Mouse (Mus musculus): ENCODE measurements around the gene Pole. TPM values are rescaled to one million over a fixed set of nuclear protein-coding genes. Genes with fewer than 3 reads are reported as not detected.

The Pole gene
- total RNA-seq (2021) = 1 to 10 TPM; 4.8 to 7.6 TPM
- long read RNA-seq = 0 reads

DNA sequence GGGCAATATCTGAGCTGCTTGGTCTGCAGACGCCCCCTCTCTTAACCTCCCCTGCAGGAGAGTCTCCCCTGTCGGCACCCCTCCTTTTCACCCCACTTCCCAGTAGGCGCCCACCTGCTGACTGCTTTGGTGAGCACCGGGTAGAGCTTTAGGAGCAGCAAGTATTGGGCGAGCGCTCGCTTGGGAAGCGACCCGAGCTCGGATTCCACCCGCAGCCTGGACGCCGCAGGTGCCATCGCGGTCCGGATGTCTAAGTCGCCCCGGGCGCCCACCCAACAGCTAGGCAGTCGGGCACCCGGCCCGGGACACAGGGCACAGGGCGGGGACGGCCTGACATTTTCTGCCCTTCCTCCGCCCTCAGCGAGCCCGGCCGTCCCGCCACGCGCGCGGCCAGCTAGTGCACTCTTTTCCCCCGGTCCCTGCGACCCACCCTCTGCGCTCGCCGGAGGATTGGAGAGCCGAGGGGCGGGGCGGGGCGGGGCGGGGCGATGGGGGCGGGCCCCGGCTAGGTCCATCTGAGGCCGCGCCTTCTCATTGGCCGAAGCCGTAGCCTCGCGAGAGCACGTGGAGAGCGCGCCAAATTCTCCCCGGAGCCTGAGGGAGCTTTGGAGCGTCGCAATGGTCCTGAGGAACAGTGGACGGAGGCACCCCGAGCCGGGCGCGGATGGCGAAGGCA is at the start of gene Pole, which contains the start of gene Pxmp2:
Pole (plus strand) TSS at position 537 of the 676 bp plus-strand sequence.
Pxmp2 (minus strand) TSS at position 417 of the 676 bp plus-strand sequence.
- peak; percentile 85 to 90 for DNase-seq (ENCODE audit: low spot score in 2 of 2)

DNA sequence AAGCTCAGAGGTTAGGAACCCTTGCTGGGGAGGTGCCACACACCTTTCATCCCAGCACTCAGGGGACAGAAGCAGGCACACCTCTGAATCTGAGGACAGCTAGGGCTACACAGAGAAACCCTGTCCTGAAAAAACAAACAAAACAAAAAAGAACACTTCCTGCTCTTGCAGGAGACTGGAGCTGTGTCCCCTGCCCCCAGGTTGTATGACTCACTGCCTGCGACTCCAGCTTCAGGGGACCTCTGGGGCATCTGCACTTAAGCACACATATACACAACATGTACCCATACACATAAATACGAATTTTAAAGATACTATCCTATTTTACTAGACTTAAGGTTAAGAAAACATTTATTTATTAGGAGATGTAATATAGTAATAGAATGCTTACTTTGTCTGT is 42.0 kb upstream of the Pole start:
- no peak for DNase-seq (ENCODE audit: low spot score in 2 of 2)

DNA sequence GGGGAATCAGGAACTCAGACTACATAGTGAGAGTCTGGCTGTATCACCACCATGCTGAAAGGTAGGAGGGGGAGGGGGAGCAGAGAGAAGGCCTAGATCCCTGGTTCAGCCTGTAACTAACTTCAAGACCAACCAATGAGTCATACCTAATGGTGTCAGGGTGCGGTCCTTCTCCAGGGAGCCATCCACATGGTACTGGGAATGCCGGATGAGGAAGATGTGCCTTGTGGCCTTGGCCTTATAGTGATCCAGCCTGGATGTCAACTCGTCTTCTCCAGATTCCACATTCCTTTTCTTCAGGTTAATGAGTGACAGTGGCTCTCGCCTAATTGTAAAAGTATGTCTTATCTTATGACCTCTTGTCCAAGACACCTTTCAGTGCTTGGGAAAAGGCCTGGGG is 19.2 kb upstream of the Pole start:
- no peak for DNase-seq (ENCODE audit: low spot score in 2 of 2)

DNA sequence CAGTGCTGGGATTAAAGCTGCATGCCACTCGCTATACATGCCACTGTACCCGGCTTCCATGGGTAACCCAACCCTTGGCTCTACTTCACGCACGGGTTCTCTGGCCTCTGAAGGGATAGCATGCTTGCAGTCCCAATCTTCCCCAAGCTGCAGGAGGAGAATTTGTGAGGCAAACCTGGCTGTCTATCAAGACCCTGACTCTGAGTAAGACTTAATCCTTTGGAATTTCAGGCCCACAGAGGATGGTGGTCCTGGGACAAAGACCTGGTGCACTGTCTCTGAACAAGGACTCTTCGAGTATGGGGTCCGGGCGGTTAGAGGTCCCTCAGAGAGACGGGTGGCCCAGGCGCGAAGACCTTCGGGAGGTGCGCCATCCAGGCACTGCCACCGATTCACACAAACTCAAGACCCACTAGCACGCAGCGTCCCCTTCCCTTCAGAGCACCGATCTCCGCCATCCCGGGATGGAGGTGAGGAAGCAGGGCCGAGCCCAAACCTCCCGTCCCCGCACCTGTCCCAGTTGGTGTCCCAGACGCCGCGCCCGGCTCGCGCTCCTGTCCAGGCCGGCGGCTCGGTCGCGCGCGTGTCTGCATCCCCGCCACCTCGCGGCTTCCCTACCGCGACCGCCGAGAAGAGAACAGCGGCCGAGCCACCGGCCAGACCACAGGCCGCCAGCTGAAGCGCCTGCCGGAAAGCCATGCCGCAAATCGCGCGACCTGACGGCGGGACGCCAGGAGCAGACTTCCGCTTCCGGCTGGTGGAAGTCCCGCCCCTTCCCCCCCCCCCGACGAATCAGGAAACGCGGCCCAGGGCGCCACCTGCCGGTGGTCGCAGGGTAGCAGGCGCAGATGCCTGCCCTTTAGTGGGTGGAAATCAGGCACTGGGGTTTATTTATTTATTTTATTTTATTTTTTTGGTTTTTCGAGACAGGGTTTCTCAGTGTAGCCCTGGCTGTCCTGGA is 16.7 kb upstream of the Pole start, which contains the start of gene Pgam5:
Pgam5 (minus strand) TSS at position 773 of the 961 bp plus-strand sequence.
- DNase-seq (ENCODE audit: low spot score in 2 of 2) = peak; percentile 93 to 94

- DNase-seq (ENCODE audit: low spot score in 2 of 2) = no peak
Measured at GRCm38 (mm10) chr5:110270242-110270641, 15.9 kb upstream of the Pole start.

GRCm38 (mm10) chr5:110274147-110274546 is 12.0 kb upstream of the Pole start:
- DNase-seq (ENCODE audit: low spot score in 2 of 2) = no peak

DNA sequence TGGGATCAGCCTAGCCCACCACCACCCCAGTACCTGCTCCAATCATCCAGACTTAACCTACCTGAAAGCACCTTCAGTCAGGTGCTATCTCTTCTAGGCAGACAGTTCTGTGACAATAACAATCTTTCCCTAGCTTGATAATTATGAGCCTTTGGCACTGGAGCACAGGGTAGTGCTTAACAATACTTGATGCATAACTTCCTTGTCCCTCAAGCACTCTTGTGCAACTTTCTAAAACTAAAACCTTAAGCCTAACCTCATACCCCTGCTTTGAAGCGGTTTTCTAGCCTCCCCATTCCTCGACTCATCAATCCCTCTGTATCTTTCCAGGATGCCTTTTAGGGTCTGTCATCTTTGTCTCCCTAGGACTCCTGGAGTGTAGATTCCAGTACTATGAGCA is 11.3 kb upstream of the Pole start:
- no peak for DNase-seq (ENCODE audit: low spot score in 2 of 2)

- DNase-seq (ENCODE audit: low spot score in 2 of 2) = no peak
Measured at GRCm38 (mm10) chr5:110276391-110276790, 9.7 kb upstream of the Pole start.

- DNase-seq (ENCODE audit: low spot score in 2 of 2) = no peak
Measured at GRCm38 (mm10) chr5:110276910-110277309, 9.2 kb upstream of the Pole start.

GRCm38 (mm10) chr5:110281984-110282383 is 4.1 kb upstream of the Pole start:
- no peak for DNase-seq (ENCODE audit: low spot score in 2 of 2)

DNA sequence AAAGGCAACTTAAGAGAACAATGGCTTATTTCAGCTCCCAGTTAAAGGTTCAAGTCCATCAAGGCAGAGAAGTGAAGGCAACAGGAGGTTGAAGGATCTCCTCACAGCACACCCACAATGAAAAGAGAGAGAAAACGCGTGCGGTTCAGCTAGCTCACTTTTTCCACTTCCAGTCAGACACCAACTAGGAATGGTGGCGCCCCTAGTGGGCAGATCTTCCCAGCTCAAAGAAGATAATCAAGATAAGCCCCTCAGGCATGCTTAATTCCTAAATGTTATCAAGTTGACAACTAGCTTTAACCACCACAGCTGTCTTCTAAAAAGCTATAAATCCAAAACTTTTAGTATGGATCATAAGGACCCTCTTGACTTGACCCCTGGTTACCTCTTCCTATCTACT is 1.6 kb upstream of the Pole start:
- DNase-seq (ENCODE audit: low spot score in 2 of 2) = peak; percentile 64

- DNase-seq (ENCODE audit: low spot score in 2 of 2) = no peak
Measured at GRCm38 (mm10) chr5:110285156-110285555, 950 bp upstream of the Pole start.

DNA sequence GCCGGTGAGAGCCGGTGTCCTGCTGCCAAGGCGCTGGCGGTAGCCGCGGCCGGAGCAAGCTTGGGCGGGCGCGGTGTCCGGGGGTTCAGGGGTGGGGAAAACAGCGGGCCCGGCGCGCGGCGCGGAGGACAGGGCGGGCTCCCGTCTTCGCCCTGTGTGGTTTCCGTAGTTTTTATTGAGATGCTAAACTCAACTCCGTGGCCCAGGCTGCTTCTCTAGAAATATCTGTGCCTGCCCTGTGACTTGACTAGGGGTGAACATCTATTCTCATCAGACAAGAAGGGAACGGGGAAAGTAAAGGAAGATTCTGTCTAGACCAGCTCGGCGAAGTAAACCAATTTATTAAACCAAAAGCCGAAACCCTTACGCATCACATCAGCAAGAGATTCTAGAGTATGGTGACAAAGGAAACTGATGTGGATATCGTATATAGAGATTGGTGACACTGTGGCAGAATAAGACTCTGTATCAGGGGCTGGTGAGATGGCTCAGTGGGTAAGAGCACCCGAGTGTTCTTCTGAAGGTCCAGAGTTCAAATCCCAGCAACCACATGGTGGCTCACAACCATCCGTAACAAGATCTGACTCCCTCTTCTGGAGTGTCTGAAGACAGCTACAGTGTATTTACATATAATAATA is 459 bp downstream of the Pole start:
- no peak for DNase-seq (ENCODE audit: low spot score in 2 of 2)

DNA sequence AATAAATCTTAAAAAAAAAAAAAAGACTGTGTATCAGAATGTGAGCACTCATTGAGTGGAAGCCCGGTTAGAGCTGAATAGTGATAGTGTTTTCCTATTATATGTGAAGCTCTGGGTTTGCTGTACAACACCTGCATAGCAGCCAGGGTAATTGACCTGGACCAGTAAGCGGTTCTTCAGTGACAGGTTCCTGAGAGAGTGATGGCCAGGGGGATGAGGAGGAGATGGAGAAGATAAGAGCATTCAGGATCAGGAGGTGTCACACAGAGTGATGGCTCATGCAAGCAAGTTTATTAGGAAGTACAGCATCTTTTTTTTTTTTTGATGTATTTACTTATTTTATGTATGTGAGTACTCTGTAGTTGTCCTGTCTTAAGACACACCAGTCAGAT is 974 bp downstream of the Pole start:
- no peak for DNase-seq (ENCODE audit: low spot score in 2 of 2)

DNA sequence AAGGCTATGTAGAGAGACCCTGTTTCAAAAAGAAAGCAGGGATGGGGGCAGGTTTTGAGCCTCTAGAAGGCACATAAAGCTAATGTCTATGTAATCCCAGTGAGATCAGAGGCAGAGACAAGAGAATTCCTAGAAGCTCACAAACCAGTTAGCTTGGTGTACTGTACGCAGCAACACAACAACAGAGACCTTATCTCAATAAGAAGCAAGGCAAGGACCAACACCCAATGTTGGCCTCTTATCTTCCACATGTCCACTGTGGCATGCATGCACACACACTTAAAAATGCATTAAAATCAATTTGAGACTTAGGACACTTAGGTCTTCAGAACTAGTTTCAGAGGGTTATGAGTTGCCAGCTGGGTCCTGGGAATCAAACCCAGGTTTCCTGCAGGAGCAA is 5.5 kb downstream of the Pole start:
- DNase-seq (ENCODE audit: low spot score in 2 of 2) = no peak

DNA sequence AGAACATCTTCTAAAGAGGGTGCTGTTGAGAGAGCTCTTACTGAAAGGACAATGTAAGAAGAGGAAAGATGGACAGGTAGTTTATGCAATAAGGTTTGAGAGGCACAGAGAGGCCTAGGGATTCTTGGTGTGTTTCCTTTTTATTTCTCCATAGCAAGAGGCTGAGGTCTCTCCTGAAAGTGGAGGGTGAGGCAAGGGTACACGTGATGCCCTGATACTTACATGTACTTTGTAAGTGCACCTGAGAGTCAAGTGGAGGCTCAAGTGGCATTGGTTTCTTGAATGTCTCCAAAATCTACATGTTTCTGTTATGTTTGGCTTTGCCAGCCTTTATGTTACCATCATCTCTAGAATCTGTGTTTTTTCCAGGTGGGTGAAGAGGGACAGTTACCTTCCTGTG is 10.5 kb downstream of the Pole start:
- DNase-seq (ENCODE audit: low spot score in 2 of 2) = no peak

GRCm38 (mm10) chr5:110300591-110300990 is 14.5 kb downstream of the Pole start:
- DNase-seq (ENCODE audit: low spot score in 2 of 2) = no peak

- no peak for DNase-seq (ENCODE audit: low spot score in 2 of 2)
Measured at GRCm38 (mm10) chr5:110308861-110309260, 22.8 kb downstream of the Pole start.

DNA sequence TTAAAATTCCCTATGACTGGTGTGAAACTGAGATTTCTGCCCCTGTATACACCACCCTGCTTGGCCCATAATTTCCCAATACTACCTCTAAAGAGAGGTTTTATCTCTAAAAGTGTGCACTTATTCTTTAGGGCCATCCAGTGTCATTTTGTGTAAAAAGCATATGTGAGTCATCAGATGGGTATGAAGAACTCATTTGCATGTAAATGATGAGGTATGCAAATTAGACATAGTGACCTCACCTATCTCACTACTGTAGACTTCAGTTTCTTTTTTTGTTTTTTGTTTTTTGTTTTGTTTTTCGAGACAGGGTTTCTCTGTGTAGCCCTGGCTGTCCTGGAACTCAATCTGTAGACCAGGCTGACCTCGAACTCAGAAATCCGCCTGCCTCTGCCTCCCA is 27.0 kb downstream of the Pole start:
- no peak for DNase-seq (ENCODE audit: low spot score in 2 of 2)

DNA sequence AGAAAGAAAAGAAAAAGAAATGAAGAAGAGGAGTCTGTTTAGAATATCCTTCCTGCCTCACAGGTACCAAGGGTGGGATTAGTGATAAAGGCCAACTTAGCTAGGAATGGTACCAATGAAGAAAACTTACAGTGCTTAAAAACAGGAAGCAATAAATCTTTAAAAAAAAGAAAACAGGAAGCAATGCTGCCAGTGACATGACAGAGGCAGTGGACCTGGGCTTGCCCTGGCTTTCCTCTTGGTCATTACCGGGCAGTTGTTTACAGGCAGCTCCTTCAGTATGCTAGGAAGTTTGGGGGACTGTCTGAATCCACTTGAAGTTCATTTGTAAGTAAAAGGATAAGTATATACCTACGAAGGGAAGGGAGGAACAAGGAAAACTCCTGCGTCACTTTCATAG is 44.4 kb downstream of the Pole start:
- no peak for DNase-seq (ENCODE audit: low spot score in 2 of 2)

DNA sequence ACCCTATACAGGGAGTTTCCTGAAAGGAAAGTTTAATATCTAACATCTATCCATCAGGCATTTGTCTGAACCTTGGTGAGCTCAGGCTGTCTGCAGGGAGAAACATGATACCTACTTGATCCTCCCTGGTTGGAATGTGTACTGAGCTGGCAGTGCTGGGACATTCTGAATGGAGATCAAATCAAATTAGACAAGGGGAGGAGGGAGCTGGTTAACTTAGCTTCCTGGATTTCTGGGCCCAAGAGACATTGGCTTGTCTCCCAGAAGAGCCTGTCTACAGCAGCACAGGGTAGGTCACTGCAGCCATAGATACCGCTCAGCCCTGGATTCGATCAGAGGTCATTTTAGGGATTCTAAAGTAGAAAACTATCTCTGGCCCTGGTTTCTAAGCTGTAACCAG is 52.7 kb downstream of the Pole start:
- no peak for DNase-seq (ENCODE audit: low spot score in 2 of 2)

Data from layer of hippocampus, postnatal 10 days (tissue).